Mouse (Mus musculus) ES-CJ7 (cell line): Measurements from ENCODE around the gene Fam50b.
A peak's percentile ranks its signal among the peaks of the same experiment; 100 is the strongest.

Source experiments
- DNase-seq: peaks from one replicate; pipeline ENCODE4 v3.0.0; 2011; ENCODE audit warnings: low read depth, low spot score

Fam50b gene

DNA sequence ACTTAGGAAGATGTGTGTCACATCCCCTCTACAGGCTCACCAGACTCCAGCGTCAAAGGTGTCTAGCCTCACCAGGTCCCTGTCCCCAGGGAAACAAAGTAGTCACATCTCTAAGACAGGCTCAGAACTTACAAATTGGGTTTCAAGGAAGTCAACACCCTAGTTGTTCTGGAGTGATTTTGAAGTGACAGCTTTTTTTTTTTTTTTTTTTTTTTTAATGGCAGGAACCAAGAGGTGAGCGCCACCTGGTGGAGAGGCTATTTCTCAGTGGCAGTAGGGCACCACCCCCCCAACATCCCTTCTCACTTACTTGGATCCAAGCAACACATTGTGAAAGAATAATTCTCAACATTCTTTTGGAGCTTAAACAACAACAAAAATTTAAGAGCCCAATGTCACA lies 59.2 kb downstream of the Fam50b start:
- peak; percentile 26 for DNase-seq

DNA sequence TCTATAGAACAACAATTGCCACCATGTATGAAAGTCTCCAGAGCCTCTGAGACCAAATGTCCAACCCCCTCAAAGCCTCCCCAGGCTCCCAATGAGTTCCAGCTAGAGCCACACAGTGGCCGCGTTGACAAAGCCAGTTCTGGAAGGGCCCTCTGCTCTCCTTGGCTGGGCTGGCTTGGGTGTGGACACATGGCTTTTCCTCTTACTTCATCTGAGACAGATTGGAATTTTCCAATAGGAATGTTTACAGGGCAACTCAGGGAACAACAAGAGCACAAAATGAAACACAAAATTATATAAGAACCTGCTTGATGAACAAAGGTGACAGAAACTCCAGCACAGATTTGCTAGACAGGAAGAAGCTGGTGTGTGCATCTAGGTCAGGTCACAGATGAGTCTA lies 59.8 kb downstream of the Fam50b start:
- DNase-seq: no peak
